Mouse (Mus musculus) mesoderm, embryonic 11.5 days (tissue): ENCODE measurements around the gene Ctsk.
A peak's percentile ranks its signal among the peaks of the same experiment; 100 is the strongest.

Experiments
- DNase-seq: peaks from one replicate; pipeline ENCODE4 v3.0.0-alpha.2; 2012; ENCODE audit warnings: low read depth, low spot score

Ctsk gene

DNA sequence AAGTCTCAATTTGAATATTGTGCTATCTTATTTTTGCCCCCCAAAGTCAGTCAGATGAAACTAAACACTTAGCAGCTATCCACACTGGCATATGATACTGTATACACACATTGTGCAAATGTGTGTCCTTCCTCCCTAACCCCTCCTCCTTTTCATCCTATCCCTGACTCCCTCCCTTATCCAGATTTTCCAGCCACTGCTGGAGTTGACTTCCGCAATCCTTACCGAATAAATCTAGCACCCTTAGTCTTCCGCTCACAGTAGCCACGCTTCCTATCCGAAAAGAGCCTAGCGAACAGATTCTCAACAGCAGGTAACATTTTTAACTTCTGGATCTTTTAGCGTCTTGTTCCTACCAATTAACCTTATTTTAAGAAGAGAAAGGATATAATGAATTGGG, at the start of gene Ctsk:
Gene Ctsk (plus strand): TSS at position 233 of the 400 bp plus-strand sequence.
- no peak for DNase-seq

DNA sequence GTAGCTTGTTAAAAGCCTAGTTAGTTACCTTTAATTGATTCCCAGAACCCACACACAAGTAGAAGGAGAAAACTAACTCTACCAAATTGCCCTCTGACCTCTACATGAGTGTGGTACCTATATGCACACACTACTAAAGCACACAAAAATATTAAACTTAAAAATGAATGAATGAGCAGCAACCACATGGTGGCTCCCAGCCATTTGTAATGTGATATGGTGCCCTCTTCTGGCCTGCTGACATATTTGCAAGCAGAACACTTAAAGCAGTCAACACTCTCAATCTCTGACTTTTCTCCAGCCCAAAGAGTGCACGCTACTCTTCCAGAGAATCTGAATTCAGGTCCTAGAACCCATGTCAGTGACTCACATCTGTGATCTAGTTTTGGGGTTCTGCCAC, 48.6 kb upstream of the Ctsk start:
- DNase-seq = peak; percentile 60

DNA sequence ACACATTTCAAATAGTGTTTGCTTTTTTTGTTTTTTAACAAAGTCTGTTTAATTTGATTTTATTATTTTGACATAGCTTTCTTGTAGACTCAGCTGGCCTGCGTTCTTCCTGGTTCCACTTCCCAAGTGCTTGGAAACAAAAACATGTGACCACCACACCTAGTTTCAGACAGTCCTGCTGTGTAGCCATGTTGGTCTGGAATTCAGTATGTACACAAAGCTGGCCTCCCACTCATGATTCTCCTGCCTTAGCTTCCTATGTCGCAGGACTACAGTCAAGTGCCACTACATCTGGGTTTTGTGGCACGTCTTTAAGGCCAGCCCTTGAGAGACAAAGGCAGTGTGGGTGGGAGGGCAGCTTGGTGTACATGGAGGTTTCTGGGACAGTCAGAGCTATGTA, 48.1 kb upstream of the Ctsk start:
- no peak for DNase-seq

DNA sequence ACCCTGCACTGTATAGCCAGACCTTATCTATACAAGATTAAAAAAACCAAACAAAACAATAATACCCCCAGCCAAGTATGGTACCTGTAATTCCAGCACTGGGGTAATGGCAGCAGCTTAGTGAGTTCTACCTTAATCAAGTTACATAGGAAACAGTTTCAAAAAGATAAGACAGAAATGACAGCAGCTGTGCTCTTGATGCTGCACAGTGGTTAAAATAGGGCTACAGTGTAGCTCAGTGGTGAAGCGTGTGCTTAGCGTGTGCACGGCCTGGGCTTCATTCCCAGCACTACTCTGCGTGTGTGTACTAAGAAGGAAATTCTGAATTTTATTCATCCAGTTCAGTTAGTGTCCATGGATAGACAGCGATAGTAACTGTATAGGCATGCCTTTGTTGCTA, 42.7 kb upstream of the Ctsk start:
- DNase-seq = no peak

DNA sequence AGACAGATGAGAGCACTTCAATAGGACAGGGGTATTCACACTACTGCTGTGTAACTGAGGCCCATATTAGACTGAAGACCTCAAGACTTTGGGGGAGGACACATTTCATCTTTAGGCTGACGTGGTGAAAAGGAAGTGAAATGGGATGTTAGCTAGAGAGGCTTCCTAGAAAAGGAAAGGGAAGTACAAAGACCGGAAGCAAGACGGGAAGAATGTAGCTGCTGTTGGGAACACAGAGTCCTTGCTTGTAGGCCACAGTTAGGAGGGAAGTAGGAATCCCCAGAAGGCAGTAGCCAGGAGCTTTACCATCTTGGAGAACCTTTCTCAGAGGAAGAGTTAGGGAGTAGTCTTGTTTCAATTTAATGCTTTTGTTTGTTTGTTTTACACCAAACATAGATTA, 41.3 kb upstream of the Ctsk start:
- DNase-seq = no peak

DNA sequence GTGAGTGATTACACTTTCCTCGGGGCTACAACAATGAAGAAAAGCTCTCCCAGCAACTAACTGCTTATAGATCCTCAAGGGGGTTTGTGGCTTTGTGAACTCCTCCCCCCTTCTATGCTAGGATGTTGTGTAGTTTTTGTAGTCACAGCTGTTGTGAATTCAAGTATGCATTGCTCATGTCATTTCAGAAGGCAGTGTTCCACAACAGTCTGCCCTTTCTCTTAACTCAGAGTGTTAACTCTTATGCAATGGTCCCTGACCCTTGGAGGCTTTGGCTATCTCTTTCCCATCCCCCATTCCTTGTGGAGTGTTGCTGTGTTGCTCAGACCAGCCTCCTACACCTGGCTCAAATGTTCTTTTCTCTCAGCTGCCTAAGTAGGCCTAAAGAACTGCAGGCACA, 39.7 kb upstream of the Ctsk start:
- DNase-seq = no peak

DNA sequence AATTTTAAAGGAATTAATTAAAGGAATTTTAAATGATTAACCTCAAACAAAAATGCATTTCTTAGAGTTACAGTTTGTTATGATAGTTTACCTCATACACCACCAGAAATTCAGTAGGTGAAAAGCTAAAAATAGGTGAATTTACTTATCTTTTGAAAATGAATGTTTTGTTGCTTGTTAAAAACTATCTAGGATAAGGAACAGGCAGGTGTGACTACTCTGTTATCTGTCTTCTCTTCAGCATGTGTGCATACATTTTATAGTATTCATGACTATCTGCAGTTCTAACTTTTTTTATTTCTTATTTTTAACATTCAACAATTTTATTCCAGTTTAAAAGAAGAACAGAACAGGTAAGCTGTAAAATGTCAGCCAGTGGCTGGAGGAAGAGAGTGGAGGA, 35.2 kb upstream of the Ctsk start:
- no peak for DNase-seq

DNA sequence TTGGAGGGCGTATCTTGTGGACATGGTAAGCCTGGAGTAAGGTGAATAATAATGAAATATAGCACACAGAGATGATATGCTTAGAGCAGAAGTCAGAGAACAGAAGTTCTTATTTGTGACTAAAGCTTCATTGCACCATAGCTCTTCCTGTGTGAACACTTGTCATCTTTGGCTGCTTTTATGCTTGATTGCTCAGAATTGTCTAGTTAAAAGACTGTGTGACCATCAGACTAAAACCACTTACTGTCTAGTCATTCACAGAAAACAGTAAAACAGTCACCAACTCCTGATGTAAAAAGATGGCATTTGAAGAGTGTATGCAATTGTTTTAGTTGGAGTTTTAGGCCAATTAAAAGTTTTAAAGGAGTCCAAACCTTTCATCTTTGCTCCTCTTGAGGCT, 20.1 kb upstream of the Ctsk start:
- no peak for DNase-seq

DNA sequence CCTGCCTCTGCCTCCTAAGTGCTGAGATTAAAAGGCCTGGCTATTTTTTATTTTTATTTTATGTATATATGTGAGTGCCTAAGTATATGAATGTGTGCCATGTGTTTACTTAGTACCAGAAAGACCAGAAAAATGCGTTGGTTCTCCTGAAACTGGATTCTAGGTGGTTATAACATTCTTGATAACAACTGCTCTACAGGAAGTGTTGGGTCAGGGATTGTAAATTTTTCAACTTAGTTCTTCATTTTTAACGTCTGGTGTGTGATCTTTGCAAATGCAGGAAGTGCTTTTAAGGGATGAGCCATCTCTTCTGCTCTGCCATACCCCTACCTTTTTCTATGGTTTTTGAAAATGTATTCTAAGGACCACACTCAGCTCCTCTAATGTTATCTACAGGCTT, 12.6 kb upstream of the Ctsk start:
- no peak for DNase-seq

DNA sequence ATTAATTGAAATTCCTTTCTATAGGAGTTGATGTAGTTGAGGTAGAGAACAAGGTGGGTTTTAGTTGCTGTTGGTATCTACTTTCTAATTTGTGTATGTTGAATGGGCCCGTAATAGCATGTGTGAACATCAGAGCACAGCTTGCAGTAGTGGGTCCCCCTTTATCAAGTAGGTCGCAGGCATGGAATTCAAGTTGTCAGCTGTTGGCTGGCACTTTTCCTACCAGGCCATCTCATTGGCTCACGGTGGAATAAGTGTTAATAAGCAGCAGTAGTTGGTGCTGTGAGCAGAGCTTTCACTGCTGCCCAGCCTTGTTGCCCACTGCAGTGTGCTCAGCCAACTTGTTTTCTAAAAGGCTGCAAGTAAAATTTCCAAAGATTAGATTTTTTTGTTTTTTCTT, 10.4 kb upstream of the Ctsk start:
- DNase-seq = no peak

DNA sequence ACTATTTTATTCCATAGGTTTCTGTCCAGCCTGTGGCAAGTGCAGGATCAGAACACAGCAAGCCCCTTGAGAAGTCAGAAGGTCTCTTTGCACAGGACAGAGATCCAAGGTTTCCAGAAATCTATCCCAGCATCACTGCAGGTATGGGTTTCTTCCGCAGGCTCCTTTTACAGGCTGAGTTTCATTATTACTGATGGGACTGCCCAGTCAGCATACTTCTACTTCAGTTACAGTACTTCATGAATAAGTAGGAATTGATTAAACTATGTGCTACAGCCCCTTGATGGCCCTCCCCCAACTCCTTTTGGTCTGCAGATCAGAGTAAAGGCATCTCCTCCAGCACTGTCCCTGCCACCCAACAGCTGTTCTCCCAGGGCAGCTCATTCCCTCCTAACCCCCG, 8.8 kb upstream of the Ctsk start:
- DNase-seq = no peak

DNA sequence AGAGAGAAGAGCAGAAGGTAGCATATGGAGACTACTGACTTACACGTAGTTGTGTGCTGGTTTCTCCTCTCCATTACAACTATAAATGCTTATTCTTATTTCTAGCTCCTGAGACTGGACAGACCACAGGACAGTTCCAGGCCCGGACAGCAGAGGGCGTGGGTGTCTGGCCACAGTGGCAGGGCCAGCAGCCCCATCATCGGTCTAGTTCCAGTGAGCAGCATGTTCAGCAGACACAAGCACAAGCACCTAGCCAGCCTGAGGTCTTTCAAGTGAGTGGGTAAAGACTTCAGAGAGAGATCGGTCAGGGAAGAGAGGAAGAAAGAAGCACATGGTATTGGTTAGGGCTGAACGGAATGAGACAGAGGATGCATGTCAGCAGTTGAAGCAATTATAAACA, 4.7 kb upstream of the Ctsk start:
- peak; percentile 33 for DNase-seq

DNA sequence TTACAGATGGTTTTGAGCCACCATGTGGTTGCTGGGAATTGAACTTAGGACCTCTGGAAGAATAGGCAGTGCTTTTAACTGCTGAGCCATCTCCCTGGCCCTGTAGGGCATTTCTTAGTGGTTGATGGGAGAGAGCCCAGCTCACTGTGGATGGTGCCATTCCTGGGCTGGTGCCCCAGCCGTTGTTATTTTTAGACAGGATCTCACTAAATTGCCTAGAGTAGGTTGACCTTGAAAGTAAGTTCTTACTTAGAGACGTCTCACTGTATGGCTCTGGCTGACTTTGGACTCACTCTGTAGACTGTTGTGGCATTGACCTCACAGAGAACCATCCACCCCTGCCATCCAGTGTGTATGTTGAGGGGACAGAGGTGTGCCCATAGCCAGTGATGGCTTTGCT, 827 bp upstream of the Ctsk start:
- DNase-seq = no peak

DNA sequence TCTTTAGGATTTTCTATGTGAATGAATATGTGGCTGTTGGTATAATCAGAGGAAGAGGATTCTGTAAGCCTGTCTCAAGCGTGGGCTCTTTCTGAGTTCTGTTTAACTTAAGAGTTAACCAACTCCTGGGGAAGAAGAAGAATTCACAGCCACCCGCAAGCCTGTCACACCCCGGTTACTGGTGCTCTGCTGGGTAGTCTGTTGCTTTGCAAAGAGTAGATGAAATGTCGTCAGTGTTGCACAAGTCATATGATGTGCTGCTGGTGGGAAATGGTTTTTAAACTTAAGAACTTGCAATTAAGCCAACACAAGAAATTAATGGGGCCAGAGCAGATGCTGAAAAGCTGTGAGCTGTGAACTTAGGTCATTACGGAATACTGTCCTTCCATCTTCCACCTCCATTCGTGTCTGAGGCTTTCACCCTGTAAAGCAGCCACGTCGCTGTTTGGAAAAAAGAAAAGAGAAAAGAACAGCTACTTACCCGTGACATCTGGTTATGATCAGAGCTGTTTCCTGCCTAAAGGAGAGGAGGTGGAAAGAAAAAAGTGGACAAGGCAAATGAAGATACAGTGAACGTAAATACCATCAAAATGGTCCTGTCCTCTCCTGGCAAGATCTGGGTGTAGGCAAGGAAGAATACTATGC, 562 bp downstream of the Ctsk start:
- DNase-seq = peak; percentile 23

DNA sequence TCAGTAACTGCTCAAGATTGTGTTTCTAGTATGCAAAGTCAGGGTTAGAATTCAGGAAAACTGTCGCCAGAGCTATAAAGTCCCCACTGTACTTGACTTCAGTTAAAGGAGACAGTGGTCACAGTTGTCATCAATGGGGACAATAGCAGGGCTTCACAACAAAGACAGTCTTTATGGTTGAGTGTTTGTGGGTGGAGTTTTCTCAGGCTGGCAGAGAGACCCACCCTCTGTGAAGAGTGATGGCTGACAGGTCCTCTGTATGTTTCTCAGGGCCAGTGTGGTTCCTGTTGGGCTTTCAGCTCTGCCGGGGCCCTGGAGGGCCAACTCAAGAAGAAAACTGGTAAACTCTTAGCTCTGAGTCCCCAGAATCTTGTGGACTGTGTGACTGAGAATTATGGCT, 3.3 kb downstream of the Ctsk start:
- peak; percentile 26 for DNase-seq

DNA sequence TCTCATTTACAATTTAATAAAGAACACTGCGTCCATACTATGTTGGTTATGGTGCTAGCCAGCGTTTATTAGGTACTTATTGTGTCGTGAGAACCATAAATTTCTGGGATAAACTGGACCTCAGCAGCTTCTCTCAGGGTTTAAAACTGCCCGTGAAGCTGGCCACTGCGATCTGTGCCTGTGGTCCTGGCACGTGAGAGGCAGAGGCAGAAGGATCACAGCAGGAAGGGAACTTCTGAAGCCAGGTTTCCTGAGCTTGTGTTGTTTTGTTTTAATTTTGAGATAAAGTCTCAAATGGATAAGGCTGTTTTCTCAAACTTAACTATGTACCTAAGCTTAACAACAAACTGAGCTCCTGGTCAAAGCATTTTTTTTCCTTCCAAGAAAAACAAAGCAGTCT, 10.3 kb downstream of the Ctsk start:
- DNase-seq = no peak

DNA sequence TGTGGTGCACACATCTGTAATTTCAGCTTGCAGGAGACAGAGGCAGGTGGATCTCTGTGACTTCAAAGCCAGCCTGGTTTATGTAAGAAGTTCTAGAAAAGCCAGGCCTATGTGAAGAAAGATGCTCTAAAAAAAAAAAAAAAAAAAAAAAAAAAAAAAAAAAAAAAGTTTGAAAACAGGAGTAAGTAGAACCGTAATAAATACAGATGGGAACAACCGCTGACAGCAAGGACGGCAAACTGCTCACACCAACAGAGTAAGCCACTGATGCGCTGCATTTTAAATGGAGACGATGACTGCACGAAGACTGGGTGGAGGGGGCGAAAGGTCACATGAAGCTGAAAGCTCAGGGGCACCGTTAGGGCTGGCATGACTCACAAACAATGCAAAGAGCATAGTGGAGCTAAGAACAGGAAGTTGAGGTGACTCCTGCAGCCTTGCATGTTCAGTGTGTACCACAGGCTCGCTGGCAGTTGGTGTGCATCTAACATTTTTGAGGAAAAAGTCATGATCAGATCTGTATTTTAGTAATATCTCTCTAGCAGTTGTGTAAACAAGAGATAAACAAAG, 12.6 kb downstream of the Ctsk start:
- DNase-seq = no peak

DNA sequence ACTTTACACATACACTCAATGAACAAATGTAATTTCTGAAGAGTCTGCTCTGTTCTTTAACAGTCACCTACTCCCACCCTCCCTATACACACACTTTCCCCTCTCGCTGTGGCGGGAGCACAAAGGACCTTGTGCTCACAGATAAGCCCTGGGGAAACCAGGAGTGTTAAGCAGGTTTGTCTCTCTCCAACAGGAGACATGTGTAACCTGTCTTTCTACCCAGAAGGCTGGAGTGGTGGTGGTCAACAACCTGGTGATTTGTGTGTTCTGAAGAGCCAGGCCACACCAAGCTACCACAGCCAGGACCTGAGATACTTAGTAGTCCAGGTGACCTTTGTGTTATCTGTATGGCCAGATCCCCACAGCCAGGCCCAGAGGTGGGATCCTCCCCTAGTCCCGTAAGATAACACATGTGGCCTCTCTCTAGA, 17.6 kb downstream of the Ctsk start:
- no peak for DNase-seq

DNA sequence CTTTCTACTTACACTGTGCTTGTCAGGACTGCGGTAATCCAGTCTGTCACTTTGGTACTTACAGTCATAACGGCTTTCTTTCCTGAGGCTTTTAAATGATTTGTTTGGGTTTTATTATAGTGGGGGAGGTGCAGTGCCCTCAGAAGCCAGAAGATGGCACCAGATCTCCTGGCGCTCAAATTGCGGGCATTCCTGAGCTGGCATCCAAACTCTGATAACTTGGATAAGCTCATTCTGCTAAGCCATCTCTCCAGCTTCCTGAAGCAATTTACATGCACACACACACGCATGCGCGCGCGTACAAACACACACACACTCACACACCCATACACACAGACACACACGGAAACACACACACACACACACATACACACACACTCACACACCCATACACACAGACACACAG, 18.4 kb downstream of the Ctsk start:
- peak; percentile 79 for DNase-seq

DNA sequence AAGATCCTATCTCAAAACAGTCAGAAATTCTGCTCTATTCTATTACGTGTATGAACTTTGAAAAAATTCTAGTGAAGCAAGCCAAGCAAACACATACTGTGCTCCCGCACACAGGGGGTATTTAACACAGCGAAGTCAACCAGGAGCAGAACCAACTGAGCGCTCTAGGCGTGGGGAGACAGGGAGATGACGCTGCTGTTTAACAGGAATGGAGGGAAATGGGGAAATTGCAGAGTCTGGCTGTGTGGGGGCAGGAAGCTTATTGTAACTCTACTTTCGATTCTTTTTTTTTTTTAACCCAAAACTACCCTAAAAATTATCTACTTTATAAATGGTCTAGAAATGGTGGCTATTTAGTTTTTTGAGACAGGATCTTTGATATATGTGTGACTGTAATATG, 19.8 kb downstream of the Ctsk start:
- no peak for DNase-seq

DNA sequence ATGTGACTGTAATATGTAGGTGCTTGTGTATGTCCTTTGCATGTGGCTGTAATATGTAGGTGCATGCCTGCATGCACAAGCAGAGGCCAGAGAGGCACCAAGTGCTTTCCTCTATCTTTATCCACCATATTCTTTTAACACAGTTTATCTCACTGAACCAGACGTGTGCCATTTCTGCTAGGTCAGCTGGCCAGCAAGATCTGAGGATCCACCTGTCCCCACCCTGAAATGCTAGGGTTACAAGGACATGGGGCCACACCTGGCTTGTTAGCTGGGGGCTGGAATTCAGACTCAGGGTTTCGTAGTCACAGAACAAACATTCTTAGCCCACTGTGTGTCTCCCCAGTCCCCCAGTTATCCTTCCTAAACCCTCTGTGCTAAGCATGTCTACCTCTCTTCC, 20.3 kb downstream of the Ctsk start:
- no peak for DNase-seq

DNA sequence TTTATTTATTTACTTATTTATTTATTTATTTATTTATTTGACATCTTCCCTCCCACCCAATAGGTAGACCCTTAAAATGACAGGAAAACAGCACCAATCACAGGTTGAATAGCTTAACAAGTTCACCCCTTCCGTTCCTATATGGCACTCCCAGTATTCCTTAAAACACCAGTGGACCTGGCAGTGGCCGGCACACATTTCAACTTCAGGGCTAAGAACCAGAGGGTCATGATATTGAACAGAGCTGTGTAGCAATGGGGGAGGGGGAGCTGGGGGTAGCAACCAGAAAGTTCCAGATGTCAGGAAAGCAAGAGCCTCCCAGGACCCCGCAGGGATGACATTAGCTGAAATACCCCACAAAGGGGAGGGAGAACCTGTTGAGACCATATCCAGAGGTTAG, 21.0 kb downstream of the Ctsk start:
- DNase-seq = no peak

DNA sequence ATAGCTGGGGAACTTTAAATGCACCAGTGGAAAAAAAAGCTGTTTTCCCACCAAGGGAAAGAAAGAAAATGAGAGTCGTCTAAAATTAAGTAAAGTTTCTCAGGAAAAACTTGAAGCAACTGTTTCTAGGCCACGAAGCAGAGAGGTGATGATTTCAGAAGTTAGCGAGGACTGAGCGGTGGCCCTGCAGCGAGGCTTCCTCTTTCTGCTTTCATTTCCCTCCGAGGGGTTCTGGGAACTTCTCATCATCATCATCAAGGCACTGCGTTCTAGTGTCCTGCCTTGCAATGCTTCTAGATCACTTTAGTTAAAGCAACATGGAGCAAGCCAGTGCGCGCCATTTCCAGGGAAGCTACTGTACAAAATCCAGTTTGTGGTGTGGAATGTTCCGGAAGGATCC, 22.1 kb downstream of the Ctsk start:
- DNase-seq = no peak

DNA sequence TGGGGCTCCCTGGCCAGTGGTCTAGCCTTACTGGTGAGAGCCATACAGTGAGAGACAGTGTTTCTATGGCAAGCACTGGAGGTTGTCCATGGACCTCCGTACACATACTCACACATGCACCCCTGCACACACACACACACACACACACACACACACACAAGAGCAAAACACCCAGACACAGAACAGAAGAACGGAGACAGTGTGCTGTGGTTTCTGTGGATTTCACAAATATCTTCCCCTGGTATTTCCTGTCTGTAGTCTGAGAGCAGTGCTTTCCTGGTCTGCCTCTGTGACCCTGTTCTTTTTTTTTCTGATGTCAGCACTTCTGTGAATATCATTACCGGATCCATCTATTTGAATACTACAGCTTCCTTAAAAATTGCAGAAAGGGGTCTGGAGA, 24.6 kb downstream of the Ctsk start:
- DNase-seq = no peak
